Mouse (Mus musculus) adrenal gland (tissue): ENCODE measurements at regions not wholly inside any gene's neighbourhood (a gene's known extent, or its start where the extent isn't known, plus 50 kb on each side); places are given as distances from the start of the nearest gene placed in this dataset.

Source experiments
- intact Hi-C: fragments of 180-260 bp; cut with DNase I; formaldehyde crosslinking; loops from one replicate; pipeline ENCODE4 v1.15.1; 2025

DNA sequence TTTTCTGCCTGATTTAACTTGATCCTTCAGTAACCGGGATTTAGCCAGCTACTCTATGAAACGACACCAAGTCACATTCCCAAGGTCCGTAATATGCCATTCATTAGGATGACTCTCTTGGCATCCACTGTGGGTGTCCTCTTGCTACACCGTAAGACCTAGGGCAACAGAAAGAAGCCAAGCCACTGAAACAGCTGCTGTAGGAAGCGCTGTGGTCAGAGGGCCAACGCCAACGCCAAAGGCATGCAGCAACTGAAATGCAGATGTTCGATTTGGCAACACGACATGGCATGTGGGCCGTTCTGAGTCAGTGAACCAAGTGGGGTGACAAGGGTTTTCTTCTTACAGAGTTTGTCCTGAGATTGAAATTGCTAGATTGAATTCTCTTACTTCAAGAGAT lies 527.9 kb upstream of the Mpdz start:
- intact Hi-C loops = no loop called here

DNA sequence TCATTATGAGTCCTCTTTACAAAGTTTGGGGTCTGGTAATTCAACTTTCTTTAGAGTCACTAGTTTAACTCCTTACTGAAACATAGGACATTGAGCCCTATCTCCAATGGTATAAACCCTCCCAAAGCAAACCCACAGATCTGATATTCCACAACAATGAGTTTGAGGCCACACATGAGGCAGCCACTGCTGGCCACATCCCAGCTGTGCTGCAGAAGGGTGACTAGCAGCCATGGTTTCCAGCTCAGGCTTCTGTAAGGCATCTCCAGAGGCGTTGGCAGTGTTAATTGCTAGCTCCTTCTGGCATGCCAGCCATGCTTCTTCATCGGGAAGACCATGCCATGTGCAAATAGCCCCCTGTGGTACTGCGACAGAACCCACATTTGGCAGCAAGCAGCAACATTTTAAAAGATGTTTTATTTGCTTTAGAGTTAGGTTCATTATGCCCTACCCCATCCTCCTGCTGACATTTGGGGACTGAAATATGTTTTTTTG lies 527.1 kb upstream of the Mpdz start:
- intact Hi-C loops = no loop called here

DNA sequence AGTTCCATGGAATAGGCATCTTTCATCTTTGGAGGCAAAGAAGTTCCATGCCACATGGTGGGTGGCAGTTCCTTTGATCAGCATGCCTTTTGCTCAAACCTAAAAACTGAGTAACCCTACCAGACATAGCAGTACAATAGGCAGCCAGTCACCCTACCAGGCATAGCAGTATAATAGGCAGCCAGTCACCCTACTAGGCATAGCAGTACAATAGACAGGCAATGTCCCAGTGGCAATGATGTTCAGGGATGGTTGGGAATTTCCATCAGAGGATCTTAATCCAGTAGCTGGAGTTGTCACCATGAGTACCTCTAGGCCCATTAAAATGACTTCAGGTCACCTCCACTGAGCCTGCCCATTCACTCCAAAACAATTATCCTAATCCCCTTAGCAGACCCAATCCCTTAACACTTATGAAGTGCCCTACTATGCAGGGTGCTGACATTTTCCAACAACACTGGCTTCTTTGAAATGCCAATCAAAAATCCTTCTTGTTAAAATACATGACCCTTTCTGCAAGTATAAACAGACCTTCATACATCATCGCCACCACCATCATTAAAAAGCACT lies 523.5 kb upstream of the Mpdz start:
- intact Hi-C loops = no loop called here

DNA sequence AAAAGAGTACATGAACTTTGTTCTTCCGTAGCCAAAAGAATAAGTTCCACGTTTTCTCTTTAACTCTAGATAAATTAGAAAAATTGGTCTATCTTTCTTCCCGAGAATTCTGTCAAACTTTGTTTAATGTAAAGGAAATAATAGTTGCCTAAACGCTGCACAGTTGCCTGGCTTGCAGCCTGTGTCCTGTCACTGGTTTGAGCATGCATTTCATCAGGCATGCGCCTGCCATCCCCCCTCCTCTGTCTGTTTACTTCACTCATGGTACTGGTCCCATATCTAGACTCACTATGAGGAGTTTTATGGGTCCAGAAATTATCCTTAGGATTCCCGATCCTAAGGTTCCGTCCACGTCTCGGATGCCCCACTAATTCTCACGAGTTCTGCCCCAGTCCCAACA lies 520.5 kb upstream of the Mpdz start:
- intact Hi-C loops = no loop called here

DNA sequence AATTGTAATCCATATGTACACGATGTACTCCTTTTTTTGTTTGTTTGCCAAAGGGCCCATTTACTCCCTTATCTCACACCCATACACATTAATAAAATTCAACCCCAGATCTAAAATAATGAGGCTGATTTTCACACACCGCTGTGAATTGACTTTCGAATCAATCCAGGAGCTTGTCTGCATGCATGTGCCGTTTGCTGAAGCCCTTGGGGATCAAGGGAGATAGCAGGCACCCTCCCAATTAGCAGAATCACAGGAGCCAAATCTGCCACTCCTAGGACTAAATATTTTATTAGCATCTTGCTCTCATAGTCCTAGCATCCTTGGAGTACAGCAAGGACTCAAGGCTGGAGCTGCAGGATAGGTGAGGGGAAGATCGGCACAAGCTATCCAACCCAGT lies 520.0 kb upstream of the Mpdz start:
- intact Hi-C loops = no loop called here

DNA sequence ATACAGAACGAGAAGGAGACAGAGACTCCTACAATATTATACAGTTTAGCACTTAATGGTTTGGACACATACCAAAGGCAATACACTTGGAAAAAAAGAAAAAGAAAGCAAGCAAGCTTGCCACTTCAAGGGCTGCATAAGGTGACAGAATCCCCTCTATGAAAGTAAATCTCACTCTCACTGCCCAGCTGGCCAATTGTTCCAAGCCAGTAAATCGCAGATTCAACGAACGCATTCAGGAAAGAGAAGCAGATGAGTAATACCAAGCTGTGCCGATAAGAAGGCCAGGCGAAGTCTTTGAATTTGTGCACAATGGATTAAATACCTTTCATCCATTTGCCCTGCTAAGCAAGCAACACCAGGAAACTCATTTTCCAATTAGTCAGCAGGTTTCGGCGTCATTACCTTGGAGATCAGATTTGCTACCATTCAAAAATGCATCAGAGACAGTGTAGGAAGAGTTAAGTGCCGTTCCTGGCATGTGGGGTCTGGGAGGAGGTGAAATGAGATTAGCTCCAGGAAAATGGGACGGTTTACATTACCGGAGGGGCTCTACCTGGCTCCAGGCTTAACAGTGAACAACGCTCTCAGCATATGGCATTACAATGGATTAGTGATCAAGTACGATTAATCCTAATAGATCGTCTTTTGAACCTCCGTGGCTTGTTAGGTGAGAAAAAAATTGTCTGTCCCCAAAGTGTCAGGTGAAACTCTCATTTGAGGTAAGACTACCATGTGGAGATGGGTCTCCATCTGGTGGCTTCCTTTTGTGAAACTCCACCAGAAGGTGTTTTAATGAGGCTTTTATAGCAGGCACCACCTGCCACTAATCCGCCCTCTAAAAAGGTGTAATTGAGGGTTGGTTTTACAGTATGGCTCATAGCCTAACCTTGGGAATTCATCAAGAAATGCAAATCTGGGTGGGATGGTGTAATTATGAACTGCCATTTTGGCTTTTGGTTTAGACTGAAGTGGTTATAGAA lies 518.2 kb upstream of the Mpdz start:
- intact Hi-C loops = no loop called here

DNA sequence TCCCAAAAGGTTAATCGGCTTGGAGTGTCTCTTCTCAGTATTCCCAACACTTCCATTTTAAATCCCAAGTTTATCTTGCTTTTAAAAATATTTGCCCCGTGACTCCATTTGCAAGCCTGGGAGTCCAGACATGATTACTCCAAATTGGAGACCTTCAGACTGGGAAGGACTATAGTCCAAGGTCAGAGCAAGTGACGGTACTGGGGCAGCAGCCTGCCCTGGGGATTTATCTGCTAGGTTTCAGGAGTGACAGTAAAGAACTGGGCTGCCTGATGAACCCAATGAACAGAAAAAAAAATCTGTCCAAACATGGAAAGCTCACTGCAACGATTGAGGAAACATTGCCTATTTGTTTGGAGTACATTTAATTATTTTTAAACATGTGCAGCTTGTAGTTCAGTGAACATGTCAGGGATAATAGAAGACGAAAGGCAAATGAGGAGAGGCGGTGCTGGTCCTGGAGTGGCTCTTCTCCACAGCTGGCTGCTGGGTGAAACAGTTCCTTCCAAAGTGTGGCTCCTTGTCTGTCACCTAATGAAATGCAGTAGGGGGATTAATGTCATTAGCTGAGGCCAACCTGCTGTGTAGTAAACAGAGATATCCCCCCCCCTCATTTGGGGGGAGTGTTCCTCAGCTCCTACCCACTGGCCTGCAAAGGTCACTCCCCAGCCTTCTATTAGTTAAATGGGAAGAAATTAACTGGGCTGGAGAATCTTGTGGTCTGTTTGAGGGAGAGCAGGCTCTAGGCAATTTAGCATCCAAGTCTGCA lies 514.5 kb upstream of the Mpdz start:
- intact Hi-C loops = loop anchor here (10.0 kb wide), 1 partner anchor 548 kb away; no protein-coding TSS in a partner anchor

DNA sequence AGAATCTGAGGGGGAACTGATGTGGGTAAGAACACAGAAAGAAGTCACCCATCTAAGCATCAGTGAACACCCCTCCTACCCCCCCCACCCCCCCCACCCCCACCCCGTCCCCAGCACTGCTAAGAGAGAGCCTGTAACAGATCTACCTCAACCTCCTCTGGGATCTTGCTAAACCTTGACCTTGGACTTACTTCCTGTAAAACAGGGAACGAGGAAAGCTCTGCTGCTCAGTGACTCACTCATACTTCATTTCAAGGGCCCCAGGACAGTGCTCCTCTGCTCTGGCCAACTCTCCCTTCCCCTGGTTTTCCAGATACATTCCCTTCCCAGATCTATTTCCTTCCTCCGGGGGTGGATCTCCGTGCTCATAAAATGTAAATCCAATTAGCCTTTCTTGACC lies 510.4 kb upstream of the Mpdz start:
- intact Hi-C loops = loop anchor here (10.0 kb wide), 1 partner anchor 552 kb away; no protein-coding TSS in a partner anchor

DNA sequence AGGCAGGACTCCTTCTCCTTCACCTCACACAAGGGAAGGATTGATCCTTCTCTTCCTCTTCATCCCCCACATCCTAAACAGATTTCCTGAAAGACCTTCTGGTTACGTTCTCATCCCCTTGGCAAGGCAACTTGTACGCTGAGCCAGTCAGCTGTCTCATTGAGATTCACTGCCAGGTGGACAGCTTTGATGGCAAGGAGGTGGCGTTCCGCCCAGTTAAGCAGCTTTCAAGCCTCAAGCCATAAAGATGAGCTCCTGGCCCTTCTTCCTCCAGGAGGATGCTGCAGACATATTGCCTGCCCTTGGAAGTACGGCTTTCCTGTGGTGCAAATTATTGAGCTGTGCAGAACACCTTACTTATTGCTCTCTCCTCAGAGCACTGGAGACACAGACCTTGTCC lies 494.8 kb upstream of the Mpdz start:
- intact Hi-C loops = no loop called here

DNA sequence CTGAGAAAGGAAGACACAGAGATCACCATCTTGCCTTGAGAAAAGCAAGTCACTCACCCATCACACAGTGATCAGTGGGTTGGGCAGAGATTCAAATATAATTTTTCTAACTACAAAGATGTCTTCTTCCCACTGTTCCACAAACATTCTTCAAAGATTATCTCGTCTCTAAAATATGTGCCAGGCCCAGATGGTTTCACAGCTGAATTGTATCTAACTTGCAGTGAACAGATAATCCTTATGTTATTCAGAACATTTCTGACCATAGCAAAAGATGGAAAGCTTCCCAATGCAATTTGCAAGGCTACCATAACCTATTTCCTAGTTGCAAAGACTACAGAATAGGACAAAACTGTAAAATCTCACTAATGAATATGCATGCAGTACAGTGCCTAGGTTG lies 488.3 kb upstream of the Mpdz start:
- intact Hi-C loops = no loop called here

DNA sequence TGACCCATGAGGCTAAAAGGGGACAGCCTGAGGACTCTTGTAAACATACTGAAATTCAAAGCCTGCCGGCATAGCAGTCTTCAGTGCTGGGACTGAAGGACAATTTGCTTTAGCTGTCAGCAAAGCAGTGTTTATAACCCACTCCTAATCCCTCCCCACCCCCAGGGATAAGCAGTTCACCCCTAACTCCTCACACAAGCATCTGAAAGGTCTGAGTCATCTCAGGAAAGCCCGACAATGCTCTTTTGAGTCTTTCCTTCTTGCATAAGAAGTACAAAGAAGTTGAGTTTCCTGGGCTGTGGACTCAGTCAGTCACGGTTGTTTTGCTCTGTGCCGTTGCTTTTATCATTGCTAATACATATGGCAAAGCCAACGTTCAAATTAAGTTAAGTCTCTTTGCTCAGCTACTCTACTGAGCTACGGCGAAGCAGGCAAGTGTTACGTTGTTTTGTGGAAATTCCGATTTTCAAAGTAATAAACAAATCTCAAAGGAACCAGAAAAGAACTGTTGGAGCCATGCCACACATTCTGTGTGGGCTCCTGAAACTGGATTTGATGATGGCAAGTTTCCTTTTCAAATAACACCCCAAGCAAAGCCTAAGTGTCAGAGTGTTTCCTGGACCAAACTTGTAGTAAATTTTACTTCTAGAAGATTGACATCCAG lies 486.1 kb upstream of the Mpdz start:
- intact Hi-C loops = no loop called here

DNA sequence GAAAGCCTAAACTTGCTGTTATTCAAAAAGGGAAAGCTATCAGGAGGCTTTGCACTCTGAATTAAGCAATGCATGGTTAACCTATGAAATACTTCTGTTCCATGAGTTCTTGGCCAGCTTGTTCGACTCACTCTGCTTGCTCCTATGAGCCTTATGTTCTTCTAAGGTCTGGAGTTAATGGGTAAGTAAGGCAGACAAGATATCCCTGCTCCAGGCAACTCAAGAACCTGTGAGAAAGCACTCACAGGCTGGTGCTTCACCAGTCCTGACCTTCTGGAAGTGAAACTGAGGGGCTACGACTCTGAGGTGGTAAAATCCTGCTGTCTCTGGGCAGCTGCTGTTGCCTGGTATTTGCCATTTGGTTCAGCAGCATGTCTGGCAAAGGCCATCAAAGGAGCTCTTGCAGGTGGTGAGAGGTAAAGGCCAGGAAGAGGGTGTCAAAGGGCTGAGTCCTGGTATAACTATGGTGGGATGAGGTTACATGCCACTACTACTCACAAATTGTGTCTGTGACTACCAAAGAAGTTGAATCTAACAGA lies 484.6 kb upstream of the Mpdz start:
- intact Hi-C loops = no loop called here

DNA sequence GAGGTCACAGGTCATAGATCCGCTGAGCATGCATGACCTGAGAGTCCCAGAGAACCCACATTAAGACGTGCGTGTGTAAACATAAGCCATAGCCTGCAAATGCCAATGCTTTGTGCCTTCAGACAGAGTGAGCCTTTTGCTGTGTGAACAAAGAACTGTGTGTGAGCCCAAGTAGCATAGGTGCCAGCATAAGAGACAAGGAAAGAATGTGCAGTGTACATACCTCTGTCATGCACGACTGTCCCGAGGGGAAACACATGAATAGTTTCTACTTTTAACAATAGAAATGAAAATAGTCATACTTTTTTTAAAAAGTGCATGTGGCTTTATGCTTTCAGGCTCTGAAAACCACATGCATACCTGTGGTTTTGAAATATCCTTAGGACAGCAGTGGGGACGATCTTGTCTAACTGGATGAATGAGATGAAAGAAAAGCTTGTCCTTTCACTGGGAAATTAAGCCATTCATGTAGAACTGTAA lies 484.1 kb upstream of the Mpdz start:
- intact Hi-C loops = no loop called here

DNA sequence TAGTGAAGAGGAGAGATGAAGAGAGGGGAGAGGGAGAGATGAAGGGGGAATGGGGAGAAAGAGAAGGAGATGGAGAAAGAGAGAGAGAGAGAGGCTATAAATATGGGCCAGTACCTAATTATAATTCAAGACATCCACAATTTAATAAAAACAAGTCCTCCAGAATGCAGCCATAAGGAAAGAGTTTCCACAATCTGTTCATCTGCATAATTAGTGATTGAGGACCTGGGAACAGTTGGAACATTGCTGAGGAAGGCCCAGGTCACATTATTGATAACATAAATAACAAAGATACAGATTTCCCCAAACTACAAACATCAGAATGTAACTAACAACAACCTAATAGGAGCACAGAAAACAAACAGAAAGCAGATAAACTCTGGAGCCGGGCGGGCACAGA lies 483.0 kb upstream of the Mpdz start:
- intact Hi-C loops = no loop called here

DNA sequence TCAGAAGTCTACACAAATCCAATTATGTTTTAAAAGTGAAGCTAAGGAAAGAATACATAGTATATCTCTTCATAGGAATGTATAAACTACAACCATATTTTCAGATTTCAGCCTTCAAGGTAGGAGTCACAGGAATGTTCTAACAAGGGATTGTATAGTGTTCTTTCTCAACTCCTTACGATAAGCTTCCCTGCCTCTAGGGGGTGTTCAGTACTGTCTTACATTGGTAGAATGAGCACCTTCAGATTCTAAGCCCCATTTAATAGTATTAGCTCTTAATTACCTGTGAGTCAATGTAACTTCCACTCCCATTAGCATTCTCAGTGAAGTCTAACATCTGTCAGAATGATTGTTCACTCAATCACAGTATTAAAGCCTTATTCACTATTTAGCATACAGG lies 481.5 kb upstream of the Mpdz start:
- intact Hi-C loops = no loop called here

DNA sequence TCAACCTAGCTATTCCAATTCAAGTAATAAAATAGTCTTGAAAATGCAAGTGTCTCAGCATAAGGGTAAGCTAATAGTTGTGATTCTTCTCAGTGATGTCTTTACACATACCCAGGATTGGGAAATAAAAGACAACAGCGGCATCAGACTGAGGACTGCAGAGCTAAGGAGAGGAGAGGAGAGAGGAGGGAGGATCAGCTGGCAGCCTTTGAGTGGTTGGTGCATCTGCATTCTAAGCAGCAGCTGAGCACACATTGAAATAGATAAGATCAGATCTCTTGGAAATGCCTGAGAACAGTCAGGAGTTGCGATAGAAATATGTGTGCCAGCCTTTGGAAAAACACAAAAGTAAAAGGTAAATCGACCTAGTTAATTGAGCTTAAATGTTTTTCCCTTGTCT lies 480.3 kb upstream of the Mpdz start:
- intact Hi-C loops = no loop called here

DNA sequence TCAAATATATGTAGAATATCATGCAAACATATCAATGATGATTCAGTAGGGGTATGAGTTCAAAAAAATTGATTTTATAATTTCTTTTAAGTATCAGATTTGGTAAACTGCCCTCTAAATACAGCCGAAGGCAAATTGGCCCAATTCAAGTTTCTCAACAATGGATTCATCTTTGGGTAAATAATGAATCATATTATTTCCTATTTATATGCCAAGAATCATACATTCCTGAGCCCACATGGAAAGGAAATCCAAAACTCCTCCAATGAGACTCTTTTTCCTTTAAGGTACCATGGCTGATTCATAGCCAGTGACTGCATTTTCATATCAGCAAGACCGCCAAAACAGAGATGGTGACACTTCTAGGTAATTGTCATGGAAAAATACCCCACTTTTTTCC lies 472.4 kb upstream of the Mpdz start:
- intact Hi-C loops = no loop called here

DNA sequence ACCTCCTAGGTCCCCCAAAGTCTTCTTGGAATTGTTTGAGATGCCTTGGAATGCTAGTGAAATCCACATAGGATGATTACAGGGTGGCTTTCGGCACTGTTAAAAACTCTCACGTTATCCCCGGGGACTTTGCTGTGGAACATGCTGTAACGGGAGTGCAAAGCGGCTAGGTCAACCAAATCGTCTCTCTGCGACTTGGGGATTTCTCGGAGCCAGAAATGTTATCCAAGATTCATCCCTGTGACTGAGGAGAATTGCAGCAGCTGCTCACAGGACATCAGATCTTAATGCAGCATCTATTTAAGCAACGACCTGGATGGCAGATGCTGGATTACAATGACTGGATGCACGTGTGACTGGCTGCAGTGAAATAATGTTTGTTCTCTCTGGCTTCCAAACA lies 470.7 kb upstream of the Mpdz start:
- intact Hi-C loops = no loop called here

DNA sequence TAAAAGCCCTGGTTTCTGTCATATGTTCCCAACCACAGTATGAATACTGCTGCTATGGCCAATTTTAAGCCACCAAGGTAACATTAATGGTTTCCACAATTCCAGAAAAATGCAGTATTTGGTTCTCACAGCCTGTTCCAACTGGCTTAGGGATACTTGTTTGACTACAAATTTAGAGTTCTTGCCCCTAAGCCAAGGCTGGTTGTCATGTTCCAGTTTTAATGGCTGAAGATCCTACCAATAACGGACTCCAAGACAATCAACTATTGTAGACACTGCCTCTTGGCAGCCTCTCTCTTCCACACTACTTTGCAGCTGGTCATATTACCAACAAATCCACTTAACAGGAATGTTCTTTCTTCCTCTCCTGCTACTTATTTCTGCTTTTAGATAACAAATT lies 470.0 kb upstream of the Mpdz start:
- intact Hi-C loops = no loop called here

DNA sequence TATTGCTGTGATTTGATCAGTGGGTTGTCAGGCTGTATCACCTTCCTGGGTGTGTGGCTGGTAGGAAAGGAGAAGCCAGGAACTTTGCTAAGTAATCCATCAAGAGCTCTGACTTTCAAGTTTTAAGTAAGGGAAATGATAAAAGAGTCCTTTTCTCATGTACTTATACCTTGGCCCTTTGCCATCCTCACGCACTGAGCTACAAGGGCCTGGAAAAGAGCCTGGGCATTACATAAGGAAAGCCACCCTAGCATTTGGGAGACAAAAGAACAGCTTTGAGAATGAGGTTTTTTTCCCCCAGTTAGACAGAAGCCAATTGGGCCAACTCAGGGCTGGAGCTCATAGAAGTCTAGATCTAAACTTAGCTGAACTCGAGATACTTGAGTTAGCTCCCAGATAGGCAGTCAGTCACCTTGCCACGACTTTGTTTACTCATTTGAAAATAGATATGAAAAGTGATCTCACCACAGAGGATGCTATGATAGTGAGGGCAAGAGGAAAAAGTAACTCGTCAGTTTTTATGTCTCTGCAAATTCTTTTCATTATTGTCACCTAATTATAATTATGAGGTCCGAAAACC lies 457.4 kb upstream of the Mpdz start:
- intact Hi-C loops = no loop called here

DNA sequence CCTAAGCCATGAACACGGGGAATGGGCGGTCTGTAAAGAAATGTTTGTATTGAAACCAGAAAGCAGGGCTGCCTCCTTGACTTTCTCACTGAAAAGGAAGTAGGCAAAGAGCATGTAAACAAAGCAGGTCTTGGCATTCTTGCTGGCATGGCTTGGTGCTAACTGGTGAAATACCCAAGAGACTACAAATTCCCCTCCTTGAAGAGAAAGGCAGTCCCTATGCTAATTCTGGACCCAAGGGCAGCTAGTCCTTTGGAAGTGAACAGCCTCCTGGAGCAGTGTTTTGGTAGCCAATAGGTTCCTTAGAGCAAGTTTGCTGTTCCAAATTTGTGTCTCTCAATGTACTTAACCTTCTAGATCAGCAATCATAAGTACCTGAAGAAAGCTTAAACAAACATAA lies 456.0 kb upstream of the Mpdz start:
- intact Hi-C loops = no loop called here
